ENCODE assay signal across 20 mouse cellular contexts in the genomic region with DNA sequence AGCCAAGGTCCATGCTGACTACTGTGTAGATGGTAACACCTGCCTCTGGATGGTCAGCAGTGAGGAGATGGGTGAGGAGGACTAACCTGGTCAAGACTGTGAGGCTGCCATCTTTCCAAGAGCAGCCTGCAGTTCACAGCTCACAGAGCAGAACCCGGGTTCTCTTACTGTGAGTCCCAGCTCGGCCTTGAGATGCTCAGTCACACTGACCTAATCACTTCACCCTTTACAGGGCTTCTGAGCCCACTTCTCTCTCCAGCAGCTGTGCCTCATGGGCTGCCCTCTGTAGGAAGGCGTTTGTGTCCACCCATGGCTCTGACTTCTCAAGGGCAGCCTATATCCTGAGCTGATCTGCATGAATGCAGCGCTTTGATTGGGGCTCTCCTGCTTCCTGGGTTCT. TPM values are rescaled to one million over a fixed set of nuclear protein-coding genes. Genes with fewer than 3 reads are reported as not detected.
A peak's percentile ranks its signal among the peaks of the same experiment; 100 is the strongest.
DNase-seq lines count a peak whose midpoint lies in the region; ATAC-seq and TF ChIP-seq lines count a peak whose summit lies in the region.
"Had no signal": no experiment of that assay in that cellular context is flagged by ENCODE, and none has a peak within 500 bp of the region (broad histone marks: within the 10 kb centered on the region; RNA-seq: fewer than 3 reads in every experiment).

No protein-coding gene starts in this region.

- no peak overlapping the region for H3K27ac ChIP-seq in forebrain, embryonic 16.5 days (ENCODE audit: low read length)
- no peak overlapping the region for H3K27ac ChIP-seq in forebrain, embryonic 15.5 days (replicated peaks)
- peak overlapping the region; percentile 32 for H3K27ac ChIP-seq in liver, adult 2 months (replicated peaks; ENCODE audit: insufficient read depth, low read depth, low read length)
- no peak overlapping the region for H3K27ac ChIP-seq in midbrain, embryonic 11.5 days (ENCODE audit: low read depth, low read length)
- no peak overlapping the region for H3K27ac ChIP-seq in midbrain, postnatal 0 days (ENCODE audit: low read depth, low read length)
- H3K27ac ChIP-seq: embryonic facial prominence, embryonic 13.5 days; embryonic facial prominence, embryonic 15.5 days; forebrain, embryonic 10.5 days; forebrain, embryonic 12.5 days had no signal

- H3K4me2 ChIP-seq in forebrain, embryonic 16.5 days (ENCODE audit: low read length): no peak overlapping the region
- no peak overlapping the region for H3K4me2 ChIP-seq in forebrain, embryonic 15.5 days (replicated peaks)
- H3K4me2 ChIP-seq in midbrain, embryonic 11.5 days: no peak overlapping the region
- H3K4me2 ChIP-seq in midbrain, postnatal 0 days (ENCODE audit: low read depth, low read length, poor library complexity, severe bottlenecking): no peak overlapping the region
- H3K4me2 ChIP-seq: embryonic facial prominence, embryonic 13.5 days; embryonic facial prominence, embryonic 15.5 days; forebrain, embryonic 12.5 days had no signal

- peaks cover 48% of the 10 kb centered on the region for H3K79me2 ChIP-seq in liver, adult 2 months (ENCODE audit: control insufficient read depth, insufficient read depth, low read length)

- WGBS in forebrain, embryonic 16.5 days: 94% methylated on average over 4 of the region's 4 CpGs
- WGBS in forebrain, embryonic 15.5 days: 97% methylated on average over 4 of the region's 4 CpGs
- WGBS in liver, adult 2 months: 84% methylated on average over 4 of the region's 4 CpGs
- over 99% methylated on average over 4 of the region's 4 CpGs for WGBS in midbrain, embryonic 11.5 days
- WGBS in midbrain, postnatal 0 days: 90% methylated on average over 4 of the region's 4 CpGs

- H3K9me3 ChIP-seq in forebrain, embryonic 16.5 days (ENCODE audit: control insufficient read depth, low read length): no peaks in the 10 kb centered on the region
- H3K9me3 ChIP-seq in forebrain, embryonic 15.5 days: no peaks in the 10 kb centered on the region
- H3K9me3 ChIP-seq in midbrain, embryonic 11.5 days (ENCODE audit: control insufficient read depth, low read length): no peaks in the 10 kb centered on the region
- H3K9me3 ChIP-seq in midbrain, postnatal 0 days (ENCODE audit: low read length): no peaks in the 10 kb centered on the region
- H3K9me3 ChIP-seq: embryonic facial prominence, embryonic 13.5 days; embryonic facial prominence, embryonic 15.5 days; forebrain, embryonic 10.5 days; forebrain, embryonic 12.5 days had no signal

- TF ChIP-seq POLR2A in liver, adult 2 months (IDR thresholded peaks at IDR 0.05; ENCODE audit: extremely low read depth, insufficient read depth, low read length): no peak

- DNase-seq in liver, adult 2 months (ENCODE audit: extremely low read depth, low read depth, low spot score): no peak
- DNase-seq in liver: no peak
- peak; percentile 59 for DNase-seq in midbrain, embryonic 11.5 days (ENCODE audit: low spot score, missing footprints)
- no peak for DNase-seq in midbrain, postnatal 0 days (ENCODE audit: low spot score)
- DNase-seq: adrenal gland, adult 8-10 months; adrenal gland, postnatal 14 days; cerebellum, adult 11 months; cerebellum, adult 18-20 months; cerebellum, adult 8-10 months; cerebellum, postnatal 36 days; embryo, embryonic 11 days had no signal

- 0 out of 2 replicates have a peak, but pooled peaks have one; percentile 11 for ATAC-seq in forebrain, embryonic 16.5 days
- ATAC-seq in forebrain, embryonic 15.5 days (replicated peaks): no peak
- no peak for ATAC-seq in midbrain, embryonic 11.5 days (ENCODE audit: low FRiP score)
- ATAC-seq in midbrain, postnatal 0 days (ENCODE audit: low FRiP score): no peak
- ATAC-seq: forebrain, embryonic 14.5 days had no signal

- H3K4me1 ChIP-seq in forebrain, embryonic 16.5 days (replicated peaks; ENCODE audit: control insufficient read depth, insufficient read depth, low read length): peaks cover 3% of the 10 kb centered on the region; the same call in 1 of the 2 replicates
- H3K4me1 ChIP-seq in forebrain, embryonic 15.5 days: peaks cover 8% of the 10 kb centered on the region
- peaks cover 33% of the 10 kb centered on the region for H3K4me1 ChIP-seq in liver, adult 2 months (ENCODE audit: control insufficient read depth, insufficient read depth, low read length)
- H3K4me1 ChIP-seq in midbrain, embryonic 11.5 days (ENCODE audit: control insufficient read depth, insufficient read depth, low read length): peaks cover 9% of the 10 kb centered on the region; the same call in 1 of the 2 replicates
- no peaks in the 10 kb centered on the region for H3K4me1 ChIP-seq in midbrain, postnatal 0 days (ENCODE audit: insufficient read depth, low read length)

- no peak for TF ChIP-seq CTCF in liver, adult 2 months (IDR thresholded peaks at IDR 0.05; ENCODE audit: low read depth, low read length)
- TF ChIP-seq CTCF in midbrain, postnatal 0 days (IDR thresholded peaks at IDR 0.05): no peak

- H3K36me3 ChIP-seq in forebrain, embryonic 16.5 days (ENCODE audit: control insufficient read depth, insufficient read depth): no peaks in the 10 kb centered on the region
- no peaks in the 10 kb centered on the region for H3K36me3 ChIP-seq in forebrain, embryonic 15.5 days
- H3K36me3 ChIP-seq in liver, adult 2 months (ENCODE audit: control insufficient read depth, insufficient read depth, low read length): no peaks in the 10 kb centered on the region
- no peaks in the 10 kb centered on the region for H3K36me3 ChIP-seq in midbrain, embryonic 11.5 days (ENCODE audit: control insufficient read depth, insufficient read depth, low read length)
- no peaks in the 10 kb centered on the region for H3K36me3 ChIP-seq in midbrain, postnatal 0 days (ENCODE audit: insufficient read depth, low read length)
- H3K36me3 ChIP-seq: embryonic facial prominence, embryonic 13.5 days; embryonic facial prominence, embryonic 15.5 days; forebrain, embryonic 12.5 days had no signal

- H3K4me3 ChIP-seq in forebrain, embryonic 16.5 days (replicated peaks; ENCODE audit: low read length): no peak overlapping the region
- H3K4me3 ChIP-seq in forebrain, embryonic 15.5 days: no peak overlapping the region
- H3K4me3 ChIP-seq in liver, adult 2 months (ENCODE audit: insufficient read depth, low read depth, low read length): no peak overlapping the region
- no peak overlapping the region for H3K4me3 ChIP-seq in midbrain, embryonic 11.5 days (ENCODE audit: low read depth, low read length)
- H3K4me3 ChIP-seq in midbrain, postnatal 0 days (ENCODE audit: low read depth, low read length): no peak overlapping the region
- H3K4me3 ChIP-seq: embryonic facial prominence, embryonic 13.5 days; embryonic facial prominence, embryonic 15.5 days; erythroblast, embryonic 14.5 days; forebrain, embryonic 10.5 days; forebrain, embryonic 12.5 days had no signal

- H3K27me3 ChIP-seq in forebrain, embryonic 16.5 days (replicated peaks; ENCODE audit: control insufficient read depth, insufficient read depth, low read length): no peaks in the 10 kb centered on the region
- H3K27me3 ChIP-seq in forebrain, embryonic 15.5 days: no peaks in the 10 kb centered on the region
- no peaks in the 10 kb centered on the region for H3K27me3 ChIP-seq in liver, adult 2 months (ENCODE audit: control insufficient read depth, insufficient read depth, low read length)
- no peaks in the 10 kb centered on the region for H3K27me3 ChIP-seq in midbrain, embryonic 11.5 days (ENCODE audit: control insufficient read depth, insufficient read depth, low read length)
- no peaks in the 10 kb centered on the region for H3K27me3 ChIP-seq in midbrain, postnatal 0 days (ENCODE audit: insufficient read depth, low read length)
- H3K27me3 ChIP-seq: embryonic facial prominence, embryonic 13.5 days; embryonic facial prominence, embryonic 15.5 days; forebrain, embryonic 12.5 days had no signal

- H3K9ac ChIP-seq in forebrain, embryonic 16.5 days (replicated peaks; ENCODE audit: low read depth, low read length): no peak overlapping the region
- no peak overlapping the region for H3K9ac ChIP-seq in forebrain, embryonic 15.5 days (replicated peaks)
- H3K9ac ChIP-seq in liver, adult 2 months (ENCODE audit: low read depth, low read length): no peak overlapping the region
- H3K9ac ChIP-seq in midbrain, embryonic 11.5 days (ENCODE audit: low read length): no peak overlapping the region
- no peak overlapping the region for H3K9ac ChIP-seq in midbrain, postnatal 0 days (replicated peaks; ENCODE audit: low read length, poor library complexity, severe bottlenecking)
- H3K9ac ChIP-seq: embryonic facial prominence, embryonic 13.5 days; embryonic facial prominence, embryonic 15.5 days; forebrain, embryonic 12.5 days had no signal

RNA-seq across cellular contexts. Expression of a gene that starts 27.1 kb away (rescaled TPM):
- polyA plus RNA-seq in forebrain, embryonic 16.5 days (2015; fragmentation: Nextera tagmentation; extraction: Ambion mirVana): 10.2 and 14.9 TPM in 2 replicates
- polyA plus RNA-seq in forebrain, embryonic 15.5 days (2015; fragmentation: Nextera tagmentation; extraction: Ambion mirVana): 15.6 and 22.2 TPM in 2 replicates
- total RNA-seq in liver, adult 2 months (2014; rRNA removed): 11.3 and 15.7 TPM in 2 replicates
- 25.0 and 32.7 TPM in 2 replicates for polyA plus RNA-seq in liver, adult 2 months (2012; rRNA removed)
- 6.4 and 8.5 TPM in 2 replicates for polyA plus RNA-seq in midbrain, embryonic 11.5 days (2014; fragmentation: Nextera tagmentation; extraction: Ambion mirVana)
- 11.9 and 15.4 TPM in 2 replicates for total RNA-seq in midbrain, postnatal 0 days (2014; rRNA removed)
- polyA plus RNA-seq in midbrain, postnatal 0 days (2015; fragmentation: Nextera tagmentation; extraction: Ambion mirVana): 8.0 and 9.2 TPM in 2 replicates
- total RNA-seq: common myeloid progenitor, adult 5-6 weeks had no signal
